Mouse (Mus musculus) midbrain, embryonic 10.5 days (tissue): ENCODE results near the gene Tenm4. TPM values are rescaled to one million over a fixed set of nuclear protein-coding genes. Genes with fewer than 3 reads are reported as not detected.

ENCODE experiments used
- DNase-seq: peaks from one replicate; pipeline ENCODE4 v3.0.0-alpha.2; 2017; ENCODE audit warnings: low spot score
- H3K27ac ChIP-seq: fragments of 300-500 bp; sonication (generic); replicated peaks from 2 replicates; pipeline ENCODE4 v1.5.1; 2016; ENCODE audit warnings: mild to moderate bottlenecking
- H3K27me3 ChIP-seq: fragments of 300-500 bp; sonication (generic); 2 replicates; pipeline ENCODE4 v1.6.1; 2016; ENCODE audit warnings: low read depth, mild to moderate bottlenecking; ENCODE audit not compliant: poor library complexity, severe bottlenecking
- H3K36me3 ChIP-seq: fragments of 300-500 bp; sonication (generic); 2 replicates; pipeline ENCODE4 v1.6.1; 2016; ENCODE audit warnings: mild to moderate bottlenecking, moderate library complexity
- H3K4me1 ChIP-seq: fragments of 300-500 bp; sonication (generic); 2 replicates; pipeline ENCODE4 v1.6.1; 2016
- H3K4me3 ChIP-seq: fragments of 300-500 bp; sonication (generic); 2 replicates; pipeline ENCODE4 v1.5.1; 2016; ENCODE audit warnings: mild to moderate bottlenecking, moderate library complexity
- H3K9me3 ChIP-seq: fragments of 300-500 bp; sonication (generic); replicated peaks from 2 replicates; pipeline ENCODE4 v1.6.1; 2016; ENCODE audit warnings: mild to moderate bottlenecking
- WGBS: fragments of 180-500 bp; shearing (Covaris S2); methylation state at CpG from one replicate; pipeline ENCODE4 v1.1.7; 2016; 5-methylcytosine and 5-hydroxymethylcytosine counted together
- polyA plus RNA-seq: library from polyadenylated mRNA; unstranded; fragments of >200 nt; fragmentation: Nextera tagmentation; extraction: Ambion mirVana; gene quantifications from 2 replicates; pipeline ENCODE4 v1.2.1, GENCODE M21; 2016

The Tenm4 gene
- polyA plus RNA-seq, 1 experiment from 2014 or later, result 27.4 TPM

- peaks cover 51% of the 10 kb centered on the region for H3K36me3 ChIP-seq
- 89% methylated on average over 5 of the region's 5 CpGs for WGBS
These were observed 549.4 kb downstream of the Tenm4 start for GRCm38 (mm10) chr7:96720465-96720864.

DNA sequence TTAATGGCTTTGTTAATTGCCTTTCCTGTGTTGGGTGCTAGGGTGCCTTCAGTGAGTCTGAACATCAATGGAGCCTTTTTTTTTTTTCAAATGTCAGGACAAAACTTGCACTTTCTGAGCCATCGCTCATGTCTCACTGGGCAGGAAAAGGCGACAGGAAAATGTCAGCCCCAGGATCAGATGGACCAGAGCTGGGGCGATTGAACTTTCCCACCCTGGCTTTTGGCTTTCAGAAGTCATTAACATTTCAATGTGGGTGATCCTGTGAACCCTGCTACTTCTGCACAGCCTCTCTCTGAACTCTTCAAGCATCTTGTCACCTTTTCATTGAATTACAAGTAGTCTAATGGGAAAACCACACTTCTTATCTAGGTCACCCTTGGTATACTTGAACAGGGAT, 551.8 kb downstream of the Tenm4 start:
- Histone ChIP-seq H3K4me3 (no peak overlapping the region), H3K4me1 (peaks cover 52% of the 10 kb centered on the region), H3K27me3 (peaks cover 93% of the 10 kb centered on the region), H3K9me3 (no peaks in the 10 kb centered on the region), H3K36me3 (peaks cover 45% of the 10 kb centered on the region), H3K27ac (no peak overlapping the region)
- DNase-seq, result no peak
- WGBS, result 24% methylated on average over 3 of the region's 3 CpGs

More at GRCm38 (mm10) chr7:96720465-96720864, 549.4 kb downstream of the Tenm4 start:
- Histone ChIP-seq H3K27me3 (peaks cover 93% of the 10 kb centered on the region), H3K4me3 (no peak overlapping the region), H3K27ac (0 out of 2 replicates have a peak overlapping the region, but pooled peaks have one; percentile 13), H3K9me3 (no peaks in the 10 kb centered on the region), H3K4me1 (peaks cover 58% of the 10 kb centered on the region)
- DNase-seq, result no peak

- H3K4me3 ChIP-seq, result no peak overlapping the region
- H3K36me3 ChIP-seq, result peaks cover 59% of the 10 kb centered on the region
- 96% methylated on average over 5 of the region's 5 CpGs for WGBS
- peaks cover 24% of the 10 kb centered on the region for H3K4me1 ChIP-seq
- DNase-seq, result no peak
- H3K27me3 ChIP-seq, result peaks cover 80% of the 10 kb centered on the region
- H3K9me3 ChIP-seq, result no peaks in the 10 kb centered on the region
- no peak overlapping the region for H3K27ac ChIP-seq
These were observed 554.6 kb downstream of the Tenm4 start for GRCm38 (mm10) chr7:96725603-96726002.

DNA sequence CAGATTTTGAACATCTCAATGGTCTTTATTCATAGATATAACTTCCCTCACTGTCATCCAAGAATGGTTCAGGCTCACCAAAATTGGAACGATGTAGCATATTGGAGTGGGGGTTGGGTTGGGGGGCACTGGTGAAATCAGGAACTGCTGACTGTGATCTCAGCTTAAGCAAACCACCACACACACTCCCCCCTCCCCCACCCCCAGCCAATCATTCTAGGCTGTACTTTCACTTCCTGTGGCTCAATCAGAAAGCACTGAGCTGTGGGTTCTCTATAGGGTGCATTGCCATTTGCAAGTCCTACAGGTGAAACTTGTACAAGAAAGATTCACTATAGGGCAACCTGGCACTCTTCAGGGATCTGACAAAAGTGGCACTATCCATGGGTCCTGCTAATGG, 559.3 kb downstream of the Tenm4 start:
- DNase-seq, result no peak
- Histone ChIP-seq H3K9me3 (no peaks in the 10 kb centered on the region), H3K27me3 (peaks cover 33% of the 10 kb centered on the region), H3K27ac (no peak overlapping the region), H3K36me3 (peaks cover 44% of the 10 kb centered on the region), H3K4me1 (peaks cover 2% of the 10 kb centered on the region; the same call in 1 of the 2 replicates), H3K4me3 (no peak overlapping the region)
- 96% methylated on average over 1 of the region's 1 CpGs for WGBS

DNA sequence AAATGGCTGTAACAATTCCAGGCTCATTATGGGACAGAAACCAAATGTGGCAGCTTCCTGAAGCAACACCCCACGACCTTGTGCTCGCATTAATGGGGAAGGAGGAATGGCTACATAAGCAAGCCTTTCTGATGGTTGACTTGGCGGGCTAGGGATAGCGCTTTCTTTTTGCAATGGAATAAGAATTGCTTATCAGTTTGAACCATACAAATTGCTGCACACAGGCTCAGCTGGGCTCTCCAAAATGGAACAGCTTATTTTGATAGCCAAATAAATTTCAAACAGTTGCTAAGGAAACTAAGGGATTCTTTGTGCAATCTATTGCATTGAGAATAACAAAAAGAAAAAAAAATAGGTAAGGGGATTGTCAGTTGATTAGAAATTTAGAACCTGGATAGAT, 560.9 kb downstream of the Tenm4 start:
- Histone ChIP-seq H3K4me3 (no peak overlapping the region), H3K27me3 (peaks cover 17% of the 10 kb centered on the region), H3K9me3 (no peaks in the 10 kb centered on the region), H3K36me3 (peaks cover 55% of the 10 kb centered on the region), H3K4me1 (peaks cover 2% of the 10 kb centered on the region; the same call in 1 of the 2 replicates), H3K27ac (no peak overlapping the region)
- WGBS, result 90% methylated on average over 4 of the region's 4 CpGs
- DNase-seq, result no peak

GRCm38 (mm10) chr7:96734315-96735058, 563.4 kb downstream of the Tenm4 start:
- no peaks in the 10 kb centered on the region for H3K9me3 ChIP-seq
- H3K36me3 ChIP-seq, result peaks cover 59% of the 10 kb centered on the region
- H3K4me3 ChIP-seq, result no peak overlapping the region
- no peaks in the 10 kb centered on the region; the same call in 1 of the 2 replicates for H3K27me3 ChIP-seq
- WGBS, result 86% methylated on average over 7 of the region's 7 CpGs
- no peak overlapping the region for H3K27ac ChIP-seq
- H3K4me1 ChIP-seq, result peaks cover 2% of the 10 kb centered on the region; the same call in 1 of the 2 replicates
- no peak for DNase-seq

DNA sequence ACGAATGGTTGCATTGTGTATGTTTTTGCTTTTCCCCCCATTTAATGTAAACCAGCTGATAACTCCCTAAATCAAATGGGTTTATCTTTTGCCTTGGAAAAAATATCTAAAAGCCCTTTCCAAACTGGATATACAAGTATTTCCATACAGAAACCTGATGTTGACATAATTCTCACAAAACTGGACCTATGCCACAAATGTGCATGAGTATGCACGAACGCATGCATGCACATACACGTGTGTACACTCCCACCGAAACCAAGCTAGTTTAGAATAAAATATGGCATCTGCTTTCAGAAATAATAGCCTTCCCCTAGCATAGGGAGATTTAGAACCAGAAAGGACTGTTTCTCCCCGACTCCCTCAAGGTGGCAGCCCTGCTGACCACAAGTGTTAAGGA, 569.6 kb downstream of the Tenm4 start:
- DNase-seq, result no peak
- peaks cover 9% of the 10 kb centered on the region for H3K4me1 ChIP-seq
- H3K27ac ChIP-seq, result no peak overlapping the region
- no peaks in the 10 kb centered on the region for H3K9me3 ChIP-seq
- 91% methylated on average over 6 of the region's 6 CpGs for WGBS
- H3K27me3 ChIP-seq, result no peaks in the 10 kb centered on the region
- H3K4me3 ChIP-seq, result no peak overlapping the region
- peaks cover 35% of the 10 kb centered on the region for H3K36me3 ChIP-seq

GRCm38 (mm10) chr7:96742221-96742620, 571.2 kb downstream of the Tenm4 start:
- 78% methylated on average over 7 of the region's 7 CpGs for WGBS
- no peak overlapping the region for H3K4me3 ChIP-seq
- H3K9me3 ChIP-seq, result no peaks in the 10 kb centered on the region
- H3K36me3 ChIP-seq, result peaks cover 19% of the 10 kb centered on the region
- H3K4me1 ChIP-seq, result peaks cover 19% of the 10 kb centered on the region
- no peak for DNase-seq
- no peaks in the 10 kb centered on the region for H3K27me3 ChIP-seq
- no peak overlapping the region for H3K27ac ChIP-seq

GRCm38 (mm10) chr7:96745956-96746355, 574.9 kb downstream of the Tenm4 start:
- WGBS, result 60% methylated on average over 6 of the region's 6 CpGs
- peaks cover 15% of the 10 kb centered on the region for H3K4me1 ChIP-seq

DNA sequence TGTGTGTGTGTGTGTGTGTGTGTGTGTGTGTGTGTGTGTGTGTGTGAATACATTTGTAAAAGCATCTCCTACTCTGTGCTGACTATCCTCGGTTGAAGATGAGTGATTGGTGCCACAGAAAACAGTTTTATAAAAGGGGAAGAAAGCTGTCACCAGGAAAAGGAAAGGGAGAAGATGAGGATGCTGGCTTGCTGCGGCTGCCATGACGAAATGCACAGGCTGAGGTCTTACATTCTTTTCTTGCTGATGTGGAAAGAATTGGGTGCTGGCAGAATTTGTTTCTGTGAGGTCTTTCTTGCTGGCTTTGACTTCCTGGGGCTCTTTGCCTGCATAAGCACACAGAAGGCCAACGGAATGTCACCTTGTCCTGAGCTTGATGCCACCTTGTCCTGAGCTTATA, 575.7 kb downstream of the Tenm4 start:
- H3K4me3 ChIP-seq, result no peak overlapping the region
- H3K4me1 ChIP-seq, result peaks cover 15% of the 10 kb centered on the region
- no peak for DNase-seq
- H3K36me3 ChIP-seq, result peaks cover 5% of the 10 kb centered on the region; the same call in 1 of the 2 replicates
- 88% methylated on average over 4 of the region's 4 CpGs for WGBS
- no peaks in the 10 kb centered on the region for H3K27me3 ChIP-seq
- no peaks in the 10 kb centered on the region for H3K9me3 ChIP-seq
- no peak overlapping the region for H3K27ac ChIP-seq

More at GRCm38 (mm10) chr7:96745956-96746355, 574.9 kb downstream of the Tenm4 start:
- Histone ChIP-seq H3K27me3 (no peaks in the 10 kb centered on the region), H3K4me3 (no peak overlapping the region), H3K27ac (peak overlapping the region; percentile 70), H3K9me3 (no peaks in the 10 kb centered on the region), H3K36me3 (peaks cover 5% of the 10 kb centered on the region; the same call in 1 of the 2 replicates)
- no peak for DNase-seq

DNA sequence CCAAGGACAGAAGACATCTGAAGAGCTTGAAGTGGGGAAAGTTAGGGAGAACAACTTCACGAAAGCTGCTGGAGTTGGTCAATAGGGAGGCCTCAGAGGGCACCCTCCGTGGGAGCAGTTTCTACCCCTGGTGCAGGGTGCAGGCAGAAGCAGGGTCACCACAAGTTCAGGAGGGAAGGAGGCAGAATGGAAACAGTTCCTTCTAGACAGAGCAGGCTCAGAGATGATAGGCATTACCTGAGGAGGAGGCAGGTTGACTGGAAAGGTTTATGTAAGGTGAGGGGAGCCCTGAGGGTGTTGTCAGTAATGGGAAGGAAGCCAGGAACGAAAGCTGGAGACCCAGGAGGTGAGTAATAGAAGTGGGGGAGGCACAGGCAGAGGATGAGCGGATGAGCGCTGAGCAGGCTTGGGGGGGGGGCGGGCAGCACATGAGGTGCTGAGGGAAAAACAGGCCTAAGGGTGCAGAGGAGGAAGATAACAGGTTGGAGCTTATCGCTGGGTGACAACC, 577.5 kb downstream of the Tenm4 start:
- Histone ChIP-seq H3K27ac (no peak overlapping the region), H3K36me3 (peaks cover 8% of the 10 kb centered on the region; the same call in 1 of the 2 replicates), H3K4me1 (peaks cover 15% of the 10 kb centered on the region), H3K4me3 (no peak overlapping the region), H3K27me3 (no peaks in the 10 kb centered on the region), H3K9me3 (no peaks in the 10 kb centered on the region)
- no peak for DNase-seq
- 77% methylated on average over 6 of the region's 7 CpGs for WGBS

- DNase-seq, result no peak
- 85% methylated on average over 8 of the region's 8 CpGs for WGBS
- Histone ChIP-seq H3K4me1 (peaks cover 25% of the 10 kb centered on the region), H3K9me3 (no peaks in the 10 kb centered on the region), H3K36me3 (peaks cover 8% of the 10 kb centered on the region; the same call in 1 of the 2 replicates), H3K27ac (no peak overlapping the region), H3K4me3 (no peak overlapping the region), H3K27me3 (no peaks in the 10 kb centered on the region)
These were observed 578.7 kb downstream of the Tenm4 start for GRCm38 (mm10) chr7:96749753-96750152.

- Histone ChIP-seq H3K27ac (no peak overlapping the region), H3K9me3 (no peaks in the 10 kb centered on the region), H3K27me3 (no peaks in the 10 kb centered on the region), H3K4me3 (no peak overlapping the region), H3K4me1 (peaks cover 29% of the 10 kb centered on the region), H3K36me3 (peaks cover 8% of the 10 kb centered on the region; the same call in 1 of the 2 replicates)
- WGBS, result 100% methylated on average over 2 of the region's 2 CpGs
- no peak for DNase-seq
These were observed 580.2 kb downstream of the Tenm4 start for GRCm38 (mm10) chr7:96751236-96751635.
